Mouse (Mus musculus) cortical plate, adult 2 months (tissue): Measurements from ENCODE around the gene Ccl1.

Source experiments
- CTCF ChIP-seq: fragments of 200-500 bp; IDR thresholded peaks from 2 replicates; pipeline ENCODE4 v1.5.1; 2011; ENCODE audit warnings: mild to moderate bottlenecking, control low read depth, low read length; ENCODE audit not compliant: insufficient read depth; ENCODE audit errors: extremely low read depth
- POLR2A ChIP-seq: fragments of 200-500 bp; IDR thresholded peaks from 2 replicates; pipeline ENCODE4 v1.6.1; 2011; ENCODE audit warnings: mild to moderate bottlenecking, low read length, control low read depth; ENCODE audit not compliant: insufficient read depth; ENCODE audit errors: extremely low read depth

- TF ChIP-seq CTCF, result no peak
- no peak for TF ChIP-seq POLR2A
Measured at GRCm38 (mm10) chr11:82136196-82136595, 169.3 kb downstream of the Ccl1 start.
